Mouse (Mus musculus) midbrain, postnatal 0 days (tissue): ENCODE data around the gene Alg5. TPM values are rescaled to one million over a fixed set of nuclear protein-coding genes. Genes with fewer than 3 reads are reported as not detected.
"Not testable (repeated sequence)": the region's sequence is repeated elsewhere in the genome, so short reads cannot be mapped to it uniquely, and the experiment has no call there.

ENCODE experiments used
- ATAC-seq: fragments of 200-750 bp; cut with Nextera tagmentation; 2 replicates; pipeline ENCODE4 v1.8.0; 2017; ENCODE audit warnings: moderate number of reproducible peaks, mild to moderate bottlenecking, moderate TSS enrichment, moderate library complexity; ENCODE audit not compliant: low FRiP score
- DNase-seq: peaks from one replicate; pipeline ENCODE4 v3.0.0-alpha.2; 2015; ENCODE audit warnings: low spot score
- H3K27ac ChIP-seq: fragments of 300-500 bp; sonication (generic); 2 replicates; pipeline ENCODE4 v1.5.1; 2014; ENCODE audit warnings: low read depth, mild to moderate bottlenecking, low read length, mixed read lengths
- H3K27me3 ChIP-seq: fragments of 300-500 bp; sonication (generic); 2 replicates; pipeline ENCODE4 v1.6.1; 2014; ENCODE audit warnings: low read length, control low read depth, mixed read lengths; ENCODE audit not compliant: insufficient read depth
- H3K36me3 ChIP-seq: fragments of 300-500 bp; sonication (generic); 2 replicates; pipeline ENCODE4 v1.6.1; 2014; ENCODE audit warnings: low read length, control low read depth, mixed read lengths; ENCODE audit not compliant: insufficient read depth
- H3K4me1 ChIP-seq: fragments of 300-500 bp; sonication (generic); 2 replicates; pipeline ENCODE4 v1.6.1; 2014; ENCODE audit warnings: mild to moderate bottlenecking, control low read depth, antibody characterized with exemption, low read length, mixed read lengths; ENCODE audit not compliant: insufficient read depth
- H3K4me2 ChIP-seq: fragments of 300-500 bp; sonication (generic); 2 replicates; pipeline ENCODE4 v1.6.1; 2014; ENCODE audit warnings: low read depth, mild to moderate bottlenecking, low read length, mixed read lengths; ENCODE audit not compliant: poor library complexity, severe bottlenecking
- H3K4me3 ChIP-seq: fragments of 300-500 bp; sonication (generic); 2 replicates; pipeline ENCODE4 v1.5.1; 2014; ENCODE audit warnings: low read depth, mild to moderate bottlenecking, low read length, moderate library complexity
- H3K9ac ChIP-seq: fragments of 300-500 bp; sonication (generic); replicated peaks from 2 replicates; pipeline ENCODE4 v1.6.1; 2014; ENCODE audit warnings: mild to moderate bottlenecking, low read length, moderate library complexity, mixed read lengths; ENCODE audit not compliant: poor library complexity, severe bottlenecking
- H3K9me3 ChIP-seq: fragments of 300-500 bp; sonication (generic); 2 replicates; pipeline ENCODE4 v1.6.1; 2016; ENCODE audit warnings: low read length, control low read depth
- CTCF ChIP-seq: IDR thresholded peaks from 2 replicates; pipeline ENCODE4 v1.5.1; 2016; ENCODE audit warnings: antibody characterized with exemption, mild to moderate bottlenecking
- WGBS: fragments of 180-500 bp; shearing (Covaris S2); extraction: QIAGEN DNeasy Blood & Tissue Kit; methylation state at CpG from one replicate; pipeline ENCODE4 v1.1.7; 2014; 5-methylcytosine and 5-hydroxymethylcytosine counted together
- polyA plus RNA-seq: library from polyadenylated mRNA; unstranded; fragments of >200 nt; fragmentation: Nextera tagmentation; extraction: Ambion mirVana; gene quantifications from 2 replicates; pipeline ENCODE4 v1.2.1, GENCODE M21; 2015
- total RNA-seq: library from RNA; depleted of rRNA; stranded (reverse); fragments of >200 nt; gene quantifications from 2 replicates; pipeline ENCODE4 v1.2.3, GENCODE M21; 2014

Gene Alg5
- total and polyA plus RNA-seq, 2 experiments from 2014 or later, result 18.9 to 65.8 TPM

GRCm38 (mm10) chr3:54699759-54700301, 35.5 kb upstream of the Alg5 start:
- H3K4me2 ChIP-seq, result no peak overlapping the region
- H3K27me3 ChIP-seq, result no peaks in the 10 kb centered on the region
- H3K4me1 ChIP-seq, result no peaks in the 10 kb centered on the region
- ATAC-seq (no peak), DNase-seq (no peak)
- 80% methylated on average over 5 of the region's 5 CpGs for WGBS
- no peak for TF ChIP-seq CTCF
- H3K36me3 ChIP-seq, result peaks cover 29% of the 10 kb centered on the region
- no peak overlapping the region for H3K9ac ChIP-seq
- H3K27ac ChIP-seq, result no peak overlapping the region
- no peaks in the 10 kb centered on the region for H3K9me3 ChIP-seq
- no peak overlapping the region for H3K4me3 ChIP-seq

- not testable (repeated sequence) for H3K4me3 ChIP-seq, H3K4me1 ChIP-seq, H3K27me3 ChIP-seq, DNase-seq, ATAC-seq, H3K9ac ChIP-seq, H3K27ac ChIP-seq, H3K4me2 ChIP-seq, H3K9me3 ChIP-seq
- peaks cover 39% of the 10 kb centered on the region for H3K36me3 ChIP-seq
- WGBS, result 96% methylated on average over 8 of the region's 8 CpGs
Observed at GRCm38 (mm10) chr3:54704106-54704505, 31.2 kb upstream of the Alg5 start.

DNA sequence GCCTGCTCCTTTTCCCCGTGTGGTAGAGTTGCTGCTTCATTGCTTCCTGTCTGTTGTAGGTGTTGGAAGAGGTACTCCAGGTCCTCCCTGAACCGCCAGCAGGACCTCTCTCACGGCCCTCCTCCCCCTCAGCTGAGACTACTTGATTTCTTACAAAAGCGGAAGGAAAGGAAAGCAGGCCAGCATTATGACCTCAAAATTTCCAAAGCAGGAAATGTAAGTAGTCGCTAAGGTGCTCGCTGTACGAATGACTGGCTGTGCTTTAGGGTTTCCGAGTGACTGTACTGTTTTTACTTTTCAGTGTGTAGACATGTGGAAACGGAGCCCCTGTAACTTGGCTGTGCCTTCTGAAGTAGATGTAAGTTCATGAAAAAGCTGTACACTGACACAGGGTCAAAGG, 26.4 kb upstream of the Alg5 start:
- Histone ChIP-seq H3K27ac (no peak overlapping the region), H3K4me2 (no peak overlapping the region), H3K9ac (no peak overlapping the region), H3K36me3 (peaks cover 57% of the 10 kb centered on the region), H3K4me1 (no peaks in the 10 kb centered on the region), H3K9me3 (no peaks in the 10 kb centered on the region), H3K27me3 (no peaks in the 10 kb centered on the region), H3K4me3 (no peak overlapping the region)
- no peak for ATAC-seq
- TF ChIP-seq CTCF, result no peak
- 94% methylated on average over 9 of the region's 9 CpGs for WGBS
- no peak for DNase-seq

DNA sequence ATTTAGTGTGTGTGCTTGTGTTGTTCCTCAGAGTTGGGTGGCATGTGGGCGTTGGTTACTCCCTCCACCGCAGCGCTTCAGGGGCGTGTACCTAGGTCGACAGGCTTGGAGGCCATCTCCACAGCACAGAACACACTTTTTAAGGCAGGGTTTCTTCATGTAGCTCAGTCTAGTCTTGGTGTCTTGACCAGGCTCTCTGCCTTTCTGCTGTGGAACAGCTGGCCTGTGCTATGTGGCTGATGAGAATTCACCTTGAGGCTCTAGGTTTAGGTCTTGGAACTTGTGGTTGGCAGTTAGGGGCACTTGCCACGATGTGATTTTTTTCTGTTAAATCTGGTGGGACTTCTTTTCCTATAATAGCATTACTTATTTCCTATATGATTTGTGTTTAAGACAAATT, 21.1 kb upstream of the Alg5 start, which contains the start of gene Gm21958:
Gene Gm21958, minus strand, starts transcription at position 101 of the 400 bp plus-strand sequence.
- no peaks in the 10 kb centered on the region for H3K9me3 ChIP-seq
- no peaks in the 10 kb centered on the region for H3K27me3 ChIP-seq
- ATAC-seq, result no peak
- TF ChIP-seq CTCF, result no peak
- WGBS, result 90% methylated on average over 6 of the region's 6 CpGs
- DNase-seq, result no peak
- no peak within 1 kb of the TSS for H3K27ac ChIP-seq
- no peak within 1 kb of the TSS for H3K9ac ChIP-seq
- no peak within 1 kb of the TSS for H3K4me3 ChIP-seq
- no peaks in the 10 kb centered on the region for H3K4me1 ChIP-seq
- H3K4me2 ChIP-seq, result no peak within 1 kb of the TSS
- peaks cover 47% of the 10 kb centered on the region for H3K36me3 ChIP-seq

- H3K4me3 ChIP-seq, result no peak overlapping the region
- no peaks in the 10 kb centered on the region for H3K27me3 ChIP-seq
- no peaks in the 10 kb centered on the region for H3K4me1 ChIP-seq
- DNase-seq (no peak), ATAC-seq (no peak)
- H3K27ac ChIP-seq, result no peak overlapping the region
- H3K4me2 ChIP-seq, result no peak overlapping the region
- H3K36me3 ChIP-seq, result peaks cover 37% of the 10 kb centered on the region
- H3K9ac ChIP-seq, result no peak overlapping the region
- H3K9me3 ChIP-seq, result no peaks in the 10 kb centered on the region
- TF ChIP-seq CTCF, result no peak
- 94% methylated on average over 6 of the region's 6 CpGs for WGBS
Observed at GRCm38 (mm10) chr3:54715461-54715860, 19.9 kb upstream of the Alg5 start.

GRCm38 (mm10) chr3:54717348-54717747, 18.0 kb upstream of the Alg5 start:
- DNase-seq, result peak; percentile 24
- no peak for ATAC-seq
- H3K9ac ChIP-seq, result no peak overlapping the region
- no peak for TF ChIP-seq CTCF
- no peaks in the 10 kb centered on the region for H3K4me1 ChIP-seq
- no peaks in the 10 kb centered on the region for H3K9me3 ChIP-seq
- 74% methylated on average over 6 of the region's 6 CpGs for WGBS
- H3K36me3 ChIP-seq, result peaks cover 36% of the 10 kb centered on the region
- H3K27ac ChIP-seq, result no peak overlapping the region
- no peak overlapping the region for H3K4me2 ChIP-seq
- no peak overlapping the region for H3K4me3 ChIP-seq
- no peaks in the 10 kb centered on the region for H3K27me3 ChIP-seq
